Mouse (Mus musculus): ENCODE measurements at regions not wholly inside any gene's neighbourhood (a gene's known extent, or its start where the extent isn't known, plus 50 kb on each side); places are given as distances from the start of the nearest gene placed in this dataset.
"Not testable (repeated sequence)": the region's sequence is repeated elsewhere in the genome, so short reads cannot be mapped to it uniquely, and the experiment has no call there.

DNA sequence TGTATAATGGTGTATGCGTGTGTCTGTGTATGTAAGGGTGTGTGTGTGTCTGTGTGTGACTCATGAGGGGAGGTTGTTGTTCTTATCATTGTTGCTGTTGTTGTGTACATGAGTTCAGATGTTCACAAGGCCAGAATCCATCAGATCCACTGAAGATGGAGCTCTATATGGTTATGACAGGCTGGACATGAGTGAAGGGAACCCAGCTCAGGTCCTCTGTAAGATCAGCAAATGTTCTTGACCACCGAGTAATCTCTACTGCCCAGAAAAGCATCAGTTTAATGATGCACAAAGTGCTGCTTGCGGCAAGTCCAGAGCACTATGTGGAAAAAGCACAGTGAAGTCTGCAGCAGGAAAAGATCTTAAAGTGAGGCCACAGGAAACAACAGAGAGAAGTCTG, 77.5 kb downstream of the Gm15319 start:
- DNase-seq (ENCODE audit: low spot score in 2 of 2) = peak in 1 of 2 experiments; percentile 62

DNA sequence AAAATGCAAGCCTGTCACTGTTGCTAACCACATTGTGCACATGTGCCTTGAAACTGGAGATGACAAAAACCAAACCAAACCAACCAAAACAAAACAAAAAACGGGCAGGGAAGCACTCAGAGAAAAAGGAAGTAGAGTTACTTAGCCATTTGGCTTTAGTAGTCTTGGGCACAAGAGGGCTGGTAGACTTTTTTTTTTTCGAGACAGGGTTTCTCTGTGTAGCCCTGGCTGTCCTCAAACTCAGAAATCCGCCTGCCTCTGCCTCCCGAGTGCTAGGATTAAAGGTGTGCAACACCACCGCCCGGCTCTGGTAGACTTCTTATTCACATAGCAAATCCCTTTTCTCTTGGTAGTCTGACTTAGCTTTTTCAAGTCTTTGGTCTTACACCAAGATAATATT, 78.2 kb downstream of the Gm15319 start:
- peak; percentile 22 to 72 for DNase-seq (ENCODE audit: low spot score in 2 of 2)

DNA sequence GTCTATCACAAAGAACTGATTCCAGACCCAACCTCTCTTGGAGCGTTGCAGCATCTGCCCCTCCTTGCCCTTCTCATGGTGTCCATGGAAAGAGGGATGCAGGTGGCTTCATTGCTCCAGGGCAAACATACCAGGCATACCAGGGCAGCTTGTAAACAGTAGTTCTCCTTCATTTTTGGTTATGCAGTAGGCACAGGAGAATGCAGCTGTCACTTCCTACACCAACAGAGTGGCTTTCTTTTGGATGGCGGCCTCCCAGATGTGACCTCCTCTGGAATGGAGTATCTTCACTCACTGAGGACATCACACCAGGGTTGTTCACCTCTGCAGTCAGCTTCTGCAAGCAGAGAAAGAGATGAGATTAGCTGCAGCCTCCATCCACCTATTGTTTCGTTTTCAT, 79.9 kb downstream of the Gm15319 start:
- DNase-seq (ENCODE audit: low spot score in 2 of 2) = not testable (repeated sequence)

DNA sequence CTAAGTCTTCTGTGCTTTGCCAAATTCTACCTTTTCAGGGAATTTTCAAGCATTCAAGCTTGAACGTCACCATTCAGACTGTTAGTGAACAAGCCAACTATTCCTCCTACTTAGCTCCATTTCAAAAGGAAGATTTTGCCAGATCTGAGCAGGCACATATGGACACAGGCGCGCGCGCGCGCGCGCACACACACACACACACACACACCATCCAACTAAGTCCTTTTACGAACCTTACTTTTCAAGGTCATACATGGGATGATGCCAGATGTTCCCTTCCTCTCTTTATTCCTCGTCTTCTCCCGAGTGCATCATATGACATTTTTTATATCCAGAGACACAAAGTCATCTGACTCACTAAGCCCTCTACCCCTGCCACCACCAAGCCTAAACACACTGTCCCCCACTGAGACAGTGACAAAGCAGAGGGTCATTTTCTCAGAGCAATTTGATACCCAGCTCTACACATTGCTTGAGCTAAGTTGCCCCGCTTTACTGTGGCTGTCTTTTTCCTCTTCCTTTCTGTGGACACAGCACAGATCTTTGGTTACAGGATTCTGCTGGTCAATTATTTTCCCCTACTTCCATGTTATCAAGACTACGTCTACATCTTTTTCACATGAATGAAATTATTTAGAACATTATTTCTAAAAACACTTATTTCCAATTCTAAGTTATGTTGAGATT, 81.7 kb downstream of the Gm15319 start:
- DNase-seq (ENCODE audit: low spot score in 2 of 2) = peak in 1 of 2 experiments; percentile 64

DNA sequence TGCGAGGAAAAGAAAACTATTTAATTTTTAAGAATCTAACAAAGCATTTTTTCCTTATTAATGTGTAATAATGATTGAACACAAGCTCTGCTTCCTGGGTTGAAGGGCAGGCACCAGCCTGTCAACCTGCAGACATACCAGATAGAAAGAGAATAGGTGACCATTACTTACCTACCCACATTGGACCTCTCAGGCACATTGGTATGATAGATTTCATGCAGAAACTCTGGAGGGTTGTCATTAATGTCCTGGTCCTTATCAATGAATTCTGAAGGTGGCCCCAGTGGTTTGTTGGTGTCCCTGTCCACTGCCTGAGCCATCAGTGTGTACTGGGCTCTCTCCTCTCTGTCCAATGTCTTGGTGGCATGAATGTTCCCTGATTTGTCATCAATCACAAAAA, 85.3 kb downstream of the Gm15319 start:
- DNase-seq (ENCODE audit: low spot score in 2 of 2) = not testable (repeated sequence)

DNA sequence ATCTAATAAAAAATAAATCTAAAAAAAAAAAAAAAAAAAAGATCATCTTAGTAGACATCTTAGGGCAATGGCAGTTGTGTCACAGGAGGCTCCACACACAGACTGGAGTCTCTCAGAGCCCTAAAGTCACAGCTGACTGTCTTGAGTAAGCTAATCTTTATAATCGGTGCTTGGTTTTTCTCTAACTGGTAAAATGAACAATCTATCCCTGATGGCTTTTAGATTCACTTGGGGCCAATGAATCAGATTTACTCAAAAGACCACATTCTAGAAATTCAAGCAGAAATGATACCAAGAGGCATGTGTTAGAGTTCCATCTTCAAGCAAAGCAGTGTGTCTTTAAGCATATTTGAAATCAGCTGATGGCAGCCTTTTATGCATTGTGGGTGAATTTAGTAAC, 86.3 kb downstream of the Gm15319 start:
- not testable (repeated sequence) for DNase-seq (ENCODE audit: low spot score in 2 of 2)

DNA sequence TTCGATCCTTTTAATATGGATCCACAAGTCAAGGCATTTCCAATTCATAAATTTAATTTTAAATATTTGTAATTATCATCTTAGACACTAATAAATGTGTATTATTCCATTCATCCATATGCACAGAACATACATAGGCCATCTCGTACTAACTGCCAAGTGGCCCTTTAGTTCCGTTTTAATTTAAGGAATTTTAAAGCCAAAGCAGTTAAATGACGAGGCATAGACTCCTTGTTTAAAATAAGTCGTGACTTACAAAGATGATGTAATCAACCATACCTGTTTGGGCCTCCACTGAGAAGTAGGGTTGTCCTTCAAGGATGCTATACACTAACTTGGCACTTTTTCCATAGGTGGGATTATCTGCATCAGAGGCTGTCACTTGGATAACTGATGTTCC, 89.2 kb downstream of the Gm15319 start:
- not testable (repeated sequence) for DNase-seq (ENCODE audit: low spot score in 2 of 2)

DNA sequence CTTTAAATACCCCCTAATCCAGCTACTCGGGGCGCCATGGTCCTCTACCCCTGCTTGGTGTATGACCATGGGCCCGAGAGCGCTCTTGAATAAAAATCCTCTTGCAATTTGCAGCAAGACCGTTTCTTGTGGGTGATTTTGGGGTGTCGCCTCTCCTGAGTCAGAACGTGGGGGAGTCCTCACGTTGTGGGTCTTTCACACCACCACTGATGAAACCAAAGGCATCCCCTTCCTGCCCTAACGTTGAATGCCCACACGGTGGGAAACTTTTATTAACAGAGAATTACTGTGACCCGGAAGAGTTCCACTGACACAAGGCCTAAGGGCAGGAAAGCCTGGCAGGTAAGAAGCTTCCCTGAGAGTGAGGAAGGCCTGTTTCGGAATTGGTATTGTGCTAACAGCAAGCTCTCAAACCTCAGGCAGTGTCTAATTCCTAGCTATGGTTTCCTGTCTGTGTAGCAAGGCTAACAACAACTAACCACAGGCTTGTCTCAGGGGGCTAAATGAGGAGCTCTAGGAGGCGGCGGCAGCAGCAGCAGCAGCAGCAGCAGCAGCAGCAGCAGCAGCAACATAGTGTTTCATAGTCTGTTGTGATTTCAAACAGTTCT, 95.4 kb downstream of the Gm15319 start:
- peak; percentile 17 to 68 for DNase-seq (ENCODE audit: low spot score in 2 of 2)

DNA sequence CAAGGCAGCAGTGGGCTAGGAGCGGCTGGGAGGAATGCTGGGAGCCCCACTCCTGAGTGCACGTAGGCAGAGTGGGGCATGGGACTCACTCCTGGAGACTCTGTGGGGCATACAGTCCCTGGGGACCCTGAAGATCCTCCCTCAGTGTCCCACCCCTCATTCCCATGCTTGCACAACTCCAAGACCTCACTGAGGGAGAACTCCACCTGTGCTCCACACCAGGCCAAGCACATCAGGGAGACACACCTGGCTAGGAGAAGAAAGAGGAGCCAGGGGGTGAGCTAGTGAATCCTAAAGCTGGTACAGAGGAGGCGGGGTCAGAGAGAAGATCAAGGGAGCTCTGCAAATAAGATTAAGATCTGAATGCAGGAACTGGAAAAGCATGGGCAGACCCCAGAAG, 96.2 kb downstream of the Gm15319 start:
- peak; percentile 48 to 81 for DNase-seq (ENCODE audit: low spot score in 2 of 2)

DNA sequence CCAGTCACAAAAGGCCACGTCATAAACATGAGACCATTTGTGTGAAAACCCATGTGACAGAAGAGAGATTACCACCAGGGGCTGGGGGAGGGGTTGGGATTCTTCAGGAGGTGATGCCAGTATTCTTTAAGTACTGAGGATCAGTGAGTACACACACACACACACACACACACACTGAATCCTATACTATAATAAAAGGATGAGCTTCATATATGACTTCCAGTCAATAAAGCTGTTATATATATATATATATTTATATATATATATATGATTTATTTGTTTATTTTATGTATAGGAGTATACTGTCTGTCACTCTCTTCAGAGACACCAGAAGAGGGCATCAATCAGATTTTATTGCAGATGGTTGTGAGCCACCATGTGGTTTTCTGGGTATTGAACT, 98.4 kb downstream of the Gm15319 start:
- DNase-seq (ENCODE audit: low spot score in 2 of 2) = not testable (repeated sequence)

DNA sequence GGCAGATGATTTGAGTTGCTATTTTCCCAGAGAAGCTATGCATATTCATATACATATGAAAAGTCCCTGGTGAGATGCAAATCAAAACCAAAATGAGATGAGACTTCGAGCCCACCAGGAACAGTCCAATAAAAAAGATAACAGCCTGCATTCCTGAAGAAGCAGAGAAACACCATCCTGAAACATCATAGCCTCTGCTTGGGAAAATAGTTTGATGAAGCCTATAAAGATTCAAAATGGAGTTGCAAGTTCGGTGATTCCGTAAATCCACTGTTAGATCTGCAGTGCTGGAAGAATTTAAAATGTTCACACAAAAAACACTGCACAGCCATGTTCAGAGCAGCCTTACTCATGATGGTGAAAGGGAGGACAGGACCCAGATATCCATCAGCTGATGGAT, 98.9 kb downstream of the Gm15319 start:
- peak; percentile 23 to 79 for DNase-seq (ENCODE audit: low spot score in 2 of 2)

DNA sequence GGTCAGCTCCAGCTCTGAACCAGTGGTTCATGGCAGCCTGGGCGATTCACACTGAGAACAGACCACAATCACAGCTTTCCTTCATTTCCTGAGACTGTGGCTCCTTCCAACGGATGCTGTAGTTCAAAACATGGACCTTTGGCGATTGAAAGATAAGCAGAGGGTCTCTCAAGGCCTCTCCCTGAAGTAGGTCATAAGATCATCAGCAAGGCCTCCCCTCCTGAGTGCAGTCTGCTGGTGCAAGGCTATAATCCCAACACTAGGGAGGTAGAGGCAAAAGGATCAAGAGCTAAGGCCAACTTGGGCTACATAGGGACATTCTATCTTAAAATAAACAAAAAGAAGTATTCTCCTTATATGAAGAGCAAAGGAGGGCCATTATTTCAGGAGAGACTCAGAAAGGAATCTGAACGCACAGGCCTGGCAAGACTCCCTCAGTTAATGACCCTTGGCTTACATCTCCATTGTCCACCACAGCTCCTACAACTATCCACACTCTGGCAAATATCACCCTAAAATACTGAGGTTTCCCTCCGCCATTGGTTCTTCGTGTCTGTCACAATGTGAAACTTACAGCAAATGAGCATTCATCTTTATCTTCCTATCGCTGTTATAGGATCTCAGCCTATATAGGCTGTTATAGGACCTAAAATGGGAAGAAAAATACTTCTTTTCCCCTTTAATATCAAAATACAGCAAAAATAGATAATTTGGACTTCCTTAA, 100.0 kb downstream of the Gm15319 start:
- peak; percentile 29 to 80 for DNase-seq (ENCODE audit: low spot score in 2 of 2)

DNA sequence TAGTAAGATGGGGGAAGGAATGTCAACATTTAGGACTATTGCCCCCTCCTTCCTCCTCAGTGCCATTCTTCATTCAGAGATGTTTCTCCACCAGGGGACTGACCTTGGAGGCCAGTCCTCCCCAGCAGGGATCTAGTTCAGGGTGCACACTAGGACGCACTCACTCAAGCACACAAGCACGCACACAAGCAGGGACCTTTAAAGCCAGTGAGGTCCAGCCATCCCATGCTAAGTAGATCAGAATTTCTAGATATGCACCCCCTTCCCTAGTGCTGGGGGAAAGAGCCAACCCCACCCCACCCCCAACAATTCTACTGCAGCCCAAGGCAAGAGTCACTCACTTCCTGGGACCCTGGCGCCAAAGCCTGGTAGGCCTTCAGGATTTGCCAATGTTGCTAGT, 100.8 kb downstream of the Gm15319 start:
- peak in 1 of 2 experiments; percentile 69 for DNase-seq (ENCODE audit: low spot score in 2 of 2)

DNA sequence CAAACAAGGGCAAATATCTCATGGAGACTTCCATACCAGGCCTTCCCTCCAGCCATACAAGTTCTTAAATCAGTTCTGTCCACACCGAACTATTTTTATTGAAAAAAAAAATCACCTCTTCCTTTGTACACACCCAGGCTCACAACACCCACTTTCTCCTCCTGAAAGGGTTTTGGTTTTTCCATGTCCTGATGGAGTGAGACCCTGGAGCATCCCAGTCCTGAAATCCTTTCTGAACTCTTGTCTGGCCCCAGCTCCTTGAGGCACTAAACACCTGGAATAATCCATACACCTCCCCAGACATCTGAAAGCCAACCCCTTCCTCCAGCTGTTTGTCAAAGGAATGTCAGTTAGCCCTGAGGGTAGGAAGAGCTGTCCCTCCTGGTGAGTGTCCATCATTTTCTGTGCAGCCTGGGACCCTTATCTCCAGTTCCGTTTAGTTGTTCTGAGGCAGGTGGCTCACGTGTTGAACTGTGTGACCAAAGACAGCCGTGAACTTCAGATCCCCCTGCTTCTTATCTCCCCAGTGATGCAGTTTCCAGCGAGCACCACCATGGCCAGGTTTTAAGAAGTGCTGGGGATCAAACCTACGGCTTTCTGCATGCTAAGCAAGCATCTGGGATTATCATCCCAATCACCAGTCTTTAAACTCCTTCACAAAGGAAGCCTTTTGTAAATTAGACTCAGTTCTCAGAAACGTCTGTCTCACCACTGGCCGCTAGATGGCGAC, 101.4 kb downstream of the Gm15319 start:
- not testable (repeated sequence) for DNase-seq (ENCODE audit: low spot score in 2 of 2)

DNA sequence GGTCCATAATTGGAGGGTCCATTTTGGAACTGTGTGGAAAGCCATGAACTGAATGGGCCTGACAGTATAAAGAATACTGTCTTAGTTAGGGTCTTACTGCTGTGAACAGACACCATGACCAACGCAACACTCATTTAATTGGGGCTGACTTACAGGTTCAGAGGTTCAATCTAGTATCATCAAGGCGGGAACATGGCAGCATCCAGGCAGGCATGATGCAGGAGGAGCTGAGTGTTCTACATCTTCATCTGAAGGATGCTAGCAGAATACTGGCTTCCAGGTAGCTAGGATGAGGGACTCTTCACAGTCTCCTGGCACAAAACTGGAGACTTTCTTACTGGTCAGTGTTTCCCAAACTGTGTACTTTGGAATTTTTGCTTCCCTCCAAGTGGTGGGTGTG, 102.0 kb downstream of the Gm15319 start:
- peak; percentile 39 to 85 for DNase-seq (ENCODE audit: low spot score in 2 of 2)

DNA sequence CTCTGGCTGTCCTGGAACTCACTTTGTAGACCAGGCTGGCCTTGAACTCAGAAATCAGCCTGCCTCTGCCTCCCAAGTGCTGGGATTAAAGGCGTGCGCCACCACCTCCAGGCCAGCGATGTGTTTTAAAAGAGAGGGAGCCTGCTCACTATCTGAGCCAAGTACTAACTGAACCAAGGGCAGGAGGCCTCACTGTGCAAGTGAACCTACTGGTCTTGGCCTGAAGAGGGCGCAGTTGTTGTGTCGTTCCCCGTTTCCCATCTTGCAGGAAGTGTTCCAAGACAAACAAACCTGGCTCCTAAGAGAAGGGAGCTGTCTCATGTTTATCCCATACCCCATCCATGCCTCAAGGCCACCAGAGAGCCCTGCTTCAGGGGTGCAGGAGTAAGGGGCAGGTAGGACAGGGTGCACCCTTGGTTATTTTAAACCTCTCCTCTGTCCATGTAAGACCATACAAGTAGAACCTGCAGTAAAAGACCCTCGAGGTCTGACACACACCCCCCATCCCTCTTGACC, 102.8 kb downstream of the Gm15319 start:
- peak; percentile 15 to 62 for DNase-seq (ENCODE audit: low spot score in 2 of 2)

DNA sequence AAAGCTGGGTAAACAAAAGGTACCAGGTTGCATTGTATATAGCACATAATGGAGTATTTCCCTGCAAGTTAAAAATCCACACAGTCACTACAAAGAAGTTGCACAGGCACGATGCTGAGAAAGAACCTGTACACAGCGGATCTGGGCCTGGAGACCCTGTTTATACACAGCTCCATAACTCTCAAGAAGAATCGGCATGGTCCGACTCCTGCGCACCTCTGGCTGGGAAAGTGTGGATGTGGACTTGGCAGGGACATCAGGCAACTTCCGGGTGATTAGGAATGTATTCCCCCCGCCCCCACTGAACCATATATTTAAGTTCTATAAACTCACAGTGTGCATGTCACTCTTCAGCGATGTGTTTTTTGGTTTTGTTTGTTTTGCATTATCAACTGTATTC, 103.3 kb downstream of the Gm15319 start:
- peak; percentile 23 to 76 for DNase-seq (ENCODE audit: low spot score in 2 of 2)
